Mouse (Mus musculus) liver, embryonic 12.5 days (tissue): ENCODE data around the gene Rbfox3. TPM values are rescaled to one million over a fixed set of nuclear protein-coding genes. Genes with fewer than 3 reads are reported as not detected.

Experiments
- ATAC-seq: fragments of 200-750 bp; cut with Nextera tagmentation; 2 replicates; pipeline ENCODE4 v1.8.0; 2017; ENCODE audit warnings: moderate number of reproducible peaks, mild to moderate bottlenecking, moderate library complexity
- H3K27ac ChIP-seq: fragments of 300-500 bp; sonication (generic); 2 replicates; pipeline ENCODE4 v1.5.1; 2016; ENCODE audit warnings: mild to moderate bottlenecking
- H3K27me3 ChIP-seq: fragments of 300-500 bp; sonication (generic); replicated peaks from 2 replicates; pipeline ENCODE4 v1.6.1; 2016; ENCODE audit warnings: mild to moderate bottlenecking, moderate library complexity
- H3K36me3 ChIP-seq: fragments of 300-500 bp; sonication (generic); 2 replicates; pipeline ENCODE4 v1.6.1; 2016; ENCODE audit warnings: mild to moderate bottlenecking, moderate library complexity
- H3K4me1 ChIP-seq: fragments of 300-500 bp; sonication (generic); 2 replicates; pipeline ENCODE4 v1.6.1; 2016
- H3K4me2 ChIP-seq: fragments of 300-500 bp; sonication (generic); 2 replicates; pipeline ENCODE4 v1.6.1; 2016; ENCODE audit warnings: mild to moderate bottlenecking, moderate library complexity
- H3K4me3 ChIP-seq: fragments of 300-500 bp; sonication (generic); 2 replicates; pipeline ENCODE4 v1.5.1; 2016; ENCODE audit warnings: mild to moderate bottlenecking, moderate library complexity
- H3K9ac ChIP-seq: fragments of 300-500 bp; sonication (generic); 2 replicates; pipeline ENCODE4 v1.6.1; 2016; ENCODE audit warnings: mild to moderate bottlenecking, moderate library complexity
- H3K9me3 ChIP-seq: fragments of 300-500 bp; sonication (generic); replicated peaks from 2 replicates; pipeline ENCODE4 v1.6.1; 2016; ENCODE audit warnings: mild to moderate bottlenecking, moderate library complexity
- WGBS: fragments of 180-500 bp; shearing (Covaris S2); methylation state at CpG from one replicate; pipeline ENCODE4 v1.1.7; 2016; ENCODE audit not compliant: insufficient replicate concordance; 5-methylcytosine and 5-hydroxymethylcytosine counted together
- polyA plus RNA-seq: library from polyadenylated mRNA; unstranded; fragments of >200 nt; fragmentation: Nextera tagmentation; extraction: Ambion mirVana; gene quantifications from 2 replicates; pipeline ENCODE4 v1.2.1, GENCODE M21; 2016

Rbfox3 gene
- polyA plus RNA-seq, 1 experiment from 2014 or later = 0.46 TPM

DNA sequence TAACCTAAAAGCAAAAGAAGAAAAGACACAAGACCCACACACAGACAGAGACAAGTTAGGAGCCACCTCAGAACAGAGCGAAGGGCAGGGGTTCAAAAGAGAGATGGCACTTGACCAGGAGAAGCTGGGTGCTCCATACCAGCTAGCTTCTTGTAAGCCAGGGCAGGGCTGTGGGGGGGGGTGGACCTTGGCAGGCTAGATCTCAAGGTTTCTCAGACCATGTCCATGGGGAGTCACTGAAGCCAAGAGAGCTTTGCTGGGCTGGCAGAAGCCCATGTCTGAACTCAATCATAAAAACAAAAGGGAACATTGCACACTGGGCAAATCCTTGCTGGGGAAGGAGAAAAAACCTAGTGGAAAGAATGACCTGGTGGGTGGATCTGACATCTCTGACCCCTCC lies 327.4 kb downstream of the Rbfox3 start:
- no peak overlapping the region for H3K27ac ChIP-seq
- H3K9ac ChIP-seq = no peak overlapping the region
- no peaks in the 10 kb centered on the region for H3K9me3 ChIP-seq
- no peaks in the 10 kb centered on the region for H3K4me1 ChIP-seq
- H3K4me3 ChIP-seq = no peak overlapping the region
- 87% methylated on average over 1 of the region's 1 CpGs for whole genome bisulfite sequencing
- no peaks in the 10 kb centered on the region; the same call in 1 of the 2 replicates for H3K27me3 ChIP-seq
- H3K36me3 ChIP-seq = no peaks in the 10 kb centered on the region
- H3K4me2 ChIP-seq = no peak overlapping the region
- no peak for ATAC-seq

DNA sequence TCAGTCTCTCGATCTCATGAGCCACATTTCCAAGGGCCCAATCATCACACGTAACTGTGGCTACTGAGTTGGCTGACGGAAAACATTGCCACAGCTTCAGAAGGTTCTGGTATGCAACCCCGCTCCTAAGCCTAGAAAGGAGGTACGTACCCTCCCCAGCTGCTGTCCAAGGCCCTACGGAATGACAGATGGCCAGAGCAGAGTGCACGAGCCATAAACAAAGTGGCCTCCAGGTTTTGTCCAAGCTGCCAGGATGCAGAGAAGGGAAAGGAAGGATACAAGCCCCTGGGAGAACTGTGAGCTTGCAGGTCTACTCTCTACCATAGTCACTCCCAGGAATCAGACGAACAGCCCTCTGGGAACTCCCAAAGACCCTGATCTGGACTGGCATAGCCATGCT lies 327.8 kb downstream of the Rbfox3 start:
- no peak overlapping the region for H3K27ac ChIP-seq
- H3K4me2 ChIP-seq = no peak overlapping the region
- no peak for ATAC-seq
- no peak overlapping the region for H3K9ac ChIP-seq
- no peaks in the 10 kb centered on the region for H3K4me1 ChIP-seq
- no peaks in the 10 kb centered on the region for H3K36me3 ChIP-seq
- H3K9me3 ChIP-seq = no peaks in the 10 kb centered on the region
- H3K4me3 ChIP-seq = no peak overlapping the region
- WGBS = 73% methylated on average over 8 of the region's 8 CpGs
- no peaks in the 10 kb centered on the region; the same call in 1 of the 2 replicates for H3K27me3 ChIP-seq

DNA sequence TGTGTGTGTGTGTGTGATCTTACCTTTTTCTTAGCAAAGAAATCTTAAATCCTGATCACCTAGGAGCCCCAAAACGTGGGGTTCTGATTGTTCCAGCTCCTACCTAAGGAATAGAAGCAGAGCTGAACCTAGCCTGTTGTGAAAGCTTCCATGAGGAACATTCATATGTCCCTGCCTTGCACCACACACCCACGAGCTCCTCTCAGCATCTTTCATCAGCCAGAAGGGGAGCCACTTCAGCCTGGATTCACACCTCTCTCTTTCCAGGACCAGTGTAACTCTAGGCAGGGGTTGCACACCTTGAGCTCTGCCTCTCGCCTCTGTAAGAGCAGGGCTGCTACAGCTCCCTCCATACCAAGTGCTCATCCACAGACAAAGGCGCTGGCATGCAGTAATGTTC lies 330.4 kb downstream of the Rbfox3 start:
- Histone ChIP-seq H3K27ac (no peak overlapping the region), H3K36me3 (no peaks in the 10 kb centered on the region), H3K9me3 (no peaks in the 10 kb centered on the region), H3K4me3 (no peak overlapping the region), H3K4me1 (no peaks in the 10 kb centered on the region), H3K27me3 (peaks cover 15% of the 10 kb centered on the region), H3K4me2 (no peak overlapping the region), H3K9ac (no peak overlapping the region)
- 23% methylated on average over 4 of the region's 4 CpGs for WGBS
- ATAC-seq = no peak

DNA sequence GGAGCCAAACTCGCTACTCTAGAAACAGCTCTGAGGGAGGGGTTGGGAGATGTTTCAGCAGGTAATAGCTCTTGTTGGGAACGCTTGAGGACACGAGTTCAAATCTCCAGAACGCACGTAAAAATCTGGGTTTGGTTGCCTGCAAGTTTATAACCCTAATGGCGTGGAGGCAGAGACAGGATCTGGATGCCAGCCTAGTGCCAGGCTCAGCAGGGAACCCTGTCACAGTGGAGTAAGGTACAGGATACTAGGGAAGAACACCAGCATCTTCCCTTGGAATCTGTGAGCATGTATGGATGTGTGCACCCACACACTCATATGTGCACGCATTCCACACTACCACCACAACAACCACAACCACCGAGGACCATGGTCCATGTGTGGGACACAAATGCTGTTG lies 331.8 kb downstream of the Rbfox3 start:
- H3K4me3 ChIP-seq = no peak overlapping the region
- H3K9me3 ChIP-seq = no peaks in the 10 kb centered on the region
- no peak overlapping the region for H3K27ac ChIP-seq
- H3K36me3 ChIP-seq = no peaks in the 10 kb centered on the region
- no peak overlapping the region for H3K9ac ChIP-seq
- ATAC-seq = no peak
- 63% methylated on average over 8 of the region's 8 CpGs for WGBS
- peaks cover 27% of the 10 kb centered on the region for H3K27me3 ChIP-seq
- H3K4me1 ChIP-seq = no peaks in the 10 kb centered on the region
- no peak overlapping the region for H3K4me2 ChIP-seq

DNA sequence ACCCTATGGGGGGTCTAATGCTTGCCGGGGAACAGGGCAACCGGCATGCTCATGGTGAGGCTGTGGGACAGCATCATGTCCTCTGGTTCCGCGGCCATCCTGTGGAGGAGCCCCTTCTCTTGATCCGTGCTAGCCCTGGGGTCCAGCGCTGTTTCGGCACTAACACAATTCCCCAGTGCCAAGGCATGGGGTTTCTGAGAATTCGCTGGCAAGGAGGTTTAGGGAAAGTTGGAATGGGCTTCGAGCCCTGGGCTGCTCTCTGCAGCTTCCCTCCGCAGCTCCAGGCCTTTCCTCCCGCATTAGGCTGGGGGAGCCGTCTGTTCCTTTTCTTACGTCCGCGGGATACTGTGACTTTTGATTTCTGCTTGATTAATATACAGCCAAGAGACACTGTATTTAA lies 334.1 kb downstream of the Rbfox3 start:
- peaks cover 47% of the 10 kb centered on the region for H3K27me3 ChIP-seq

DNA sequence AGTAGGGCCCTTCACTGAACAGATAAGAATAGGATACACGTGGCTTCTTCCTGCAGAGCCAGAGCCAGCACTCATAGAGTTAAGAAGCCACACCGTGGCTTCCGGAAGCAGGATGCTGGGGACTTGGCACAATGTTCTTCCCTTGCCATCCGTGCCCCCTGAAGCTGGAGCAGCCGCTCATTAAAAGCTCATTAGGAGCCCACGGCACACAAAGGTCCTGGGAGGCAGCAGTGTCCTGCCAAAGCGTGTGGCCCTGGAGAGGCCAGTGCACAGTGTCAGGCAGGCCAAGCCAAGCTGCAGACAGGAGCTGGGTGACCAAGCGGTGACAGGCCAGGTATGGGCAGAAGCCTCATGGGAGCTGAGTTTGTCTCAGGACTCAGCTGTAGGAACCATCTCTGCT lies 334.8 kb downstream of the Rbfox3 start:
- Histone ChIP-seq H3K27ac (no peak overlapping the region), H3K27me3 (peaks cover 53% of the 10 kb centered on the region), H3K9ac (no peak overlapping the region), H3K4me3 (no peak overlapping the region), H3K4me2 (no peak overlapping the region), H3K9me3 (no peaks in the 10 kb centered on the region), H3K4me1 (no peaks in the 10 kb centered on the region), H3K36me3 (no peaks in the 10 kb centered on the region)
- no peak for ATAC-seq
- WGBS = 50% methylated on average over 8 of the region's 8 CpGs

More for the DNA sequence above, 334.1 kb downstream of the Rbfox3 start:
- Histone ChIP-seq H3K4me2 (no peak overlapping the region), H3K27ac (no peak overlapping the region), H3K36me3 (no peaks in the 10 kb centered on the region), H3K9ac (no peak overlapping the region), H3K4me1 (no peaks in the 10 kb centered on the region), H3K9me3 (no peaks in the 10 kb centered on the region), H3K4me3 (no peak overlapping the region)
- no peak for ATAC-seq
- 62% methylated on average over 15 of the region's 15 CpGs for WGBS

DNA sequence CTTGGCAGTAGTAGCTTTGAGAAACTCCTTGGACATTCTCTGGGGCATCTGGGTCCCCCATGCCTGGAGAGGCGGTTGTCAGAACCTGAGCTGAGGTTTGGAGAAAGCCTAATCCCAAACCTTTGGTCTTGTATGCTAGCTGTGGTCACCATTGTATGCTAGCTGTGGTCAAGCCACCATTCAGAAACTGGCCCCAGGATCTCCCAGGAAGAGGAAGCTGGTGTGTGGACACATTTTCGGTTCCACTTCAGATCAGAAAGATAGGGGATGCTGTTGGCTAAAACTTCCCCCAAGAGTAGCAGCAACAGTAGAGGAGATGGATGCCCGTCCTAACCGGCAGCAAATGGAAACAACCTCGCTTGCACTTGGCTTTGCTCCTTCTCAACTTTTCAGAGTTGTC lies 337.0 kb downstream of the Rbfox3 start:
- no peak overlapping the region; the same call in 1 of the 2 replicates for H3K9ac ChIP-seq
- 51% methylated on average over 5 of the region's 5 CpGs for WGBS
- H3K9me3 ChIP-seq = no peaks in the 10 kb centered on the region
- H3K4me1 ChIP-seq = no peaks in the 10 kb centered on the region
- no peak for ATAC-seq
- H3K4me2 ChIP-seq = no peak overlapping the region
- H3K27ac ChIP-seq = no peak overlapping the region
- H3K36me3 ChIP-seq = no peaks in the 10 kb centered on the region
- peaks cover 75% of the 10 kb centered on the region for H3K27me3 ChIP-seq
- H3K4me3 ChIP-seq = no peak overlapping the region

DNA sequence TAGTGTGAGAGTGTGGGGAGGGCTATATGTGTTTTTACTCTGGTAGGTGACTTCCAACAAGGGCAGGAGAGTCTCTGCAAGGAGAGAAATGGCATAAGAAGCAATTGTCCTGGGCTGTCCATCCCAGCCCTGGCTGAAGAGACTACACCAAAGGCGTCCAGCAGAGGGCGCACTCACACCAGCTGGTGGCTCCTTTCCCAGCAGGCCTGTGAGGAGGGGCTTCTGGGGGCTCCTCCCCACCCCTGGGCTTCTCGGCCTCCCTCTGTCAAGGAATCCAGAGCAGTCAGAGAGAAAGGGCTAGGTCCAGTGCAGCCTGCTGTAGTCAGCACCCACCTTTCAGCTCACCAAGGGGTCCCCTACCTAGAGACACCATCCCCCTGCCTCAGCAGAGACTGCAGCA lies 337.8 kb downstream of the Rbfox3 start:
- Histone ChIP-seq H3K9ac (no peak overlapping the region), H3K4me3 (no peak overlapping the region), H3K27ac (no peak overlapping the region), H3K36me3 (no peaks in the 10 kb centered on the region), H3K4me1 (no peaks in the 10 kb centered on the region), H3K4me2 (no peak overlapping the region), H3K9me3 (no peaks in the 10 kb centered on the region), H3K27me3 (peaks cover 84% of the 10 kb centered on the region)
- WGBS = 3% methylated on average over 3 of the region's 3 CpGs
- ATAC-seq = no peak

DNA sequence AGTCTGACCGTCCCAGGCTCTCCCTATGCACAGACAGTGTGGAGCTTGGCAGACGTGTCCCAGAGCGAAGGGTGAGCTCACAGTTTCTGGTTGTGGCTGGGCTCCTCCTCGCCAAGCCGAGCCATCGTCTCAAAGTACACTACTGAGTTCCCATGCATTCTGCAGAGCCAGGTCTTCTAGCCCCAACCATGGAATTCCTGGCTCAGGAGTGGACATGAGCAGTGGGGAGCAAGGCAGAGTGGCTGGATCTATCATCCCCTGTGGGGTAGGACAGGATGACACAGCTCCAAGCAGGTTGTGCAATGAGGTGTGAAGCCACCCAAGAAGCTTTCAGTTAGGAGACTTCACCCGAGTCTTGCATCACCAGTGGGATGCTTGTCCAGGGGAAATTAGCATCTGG lies 338.4 kb downstream of the Rbfox3 start:
- H3K36me3 ChIP-seq = no peaks in the 10 kb centered on the region
- ATAC-seq = no peak
- H3K4me1 ChIP-seq = no peaks in the 10 kb centered on the region
- 41% methylated on average over 7 of the region's 7 CpGs for WGBS
- H3K4me2 ChIP-seq = no peak overlapping the region
- H3K4me3 ChIP-seq = no peak overlapping the region
- H3K27ac ChIP-seq = no peak overlapping the region
- H3K9me3 ChIP-seq = no peaks in the 10 kb centered on the region
- no peak overlapping the region for H3K9ac ChIP-seq
- H3K27me3 ChIP-seq = peaks cover 89% of the 10 kb centered on the region

DNA sequence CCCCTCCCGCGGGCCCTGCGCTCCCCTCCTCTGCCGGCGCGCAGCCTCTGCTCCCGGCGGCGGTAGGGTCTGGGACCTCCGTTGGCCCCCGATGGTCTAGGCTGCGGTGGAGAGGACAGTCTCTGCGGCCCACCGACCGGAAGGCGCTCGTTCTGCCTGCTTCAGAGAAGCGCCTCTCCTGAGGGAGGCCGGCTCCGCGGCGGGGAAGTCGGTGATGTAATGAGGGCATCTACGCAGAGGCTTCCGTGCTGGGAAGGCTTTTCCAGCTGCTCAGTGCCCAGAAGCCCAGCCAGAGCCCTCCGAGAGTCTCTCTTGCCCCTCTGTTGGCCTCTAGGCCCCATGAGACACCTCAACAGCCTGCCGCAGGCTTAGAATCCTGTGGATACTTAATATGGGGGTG lies 341.2 kb downstream of the Rbfox3 start:
- Histone ChIP-seq H3K27me3 (peaks cover 92% of the 10 kb centered on the region), H3K4me3 (no peak overlapping the region; the same call in 1 of the 2 replicates), H3K27ac (no peak overlapping the region), H3K9me3 (no peaks in the 10 kb centered on the region), H3K4me1 (no peaks in the 10 kb centered on the region), H3K4me2 (0 out of 2 replicates have a peak overlapping the region, but pooled peaks have one; percentile 30), H3K36me3 (no peaks in the 10 kb centered on the region), H3K9ac (no peak overlapping the region)
- no peak for ATAC-seq
- WGBS = 5% methylated on average over 27 of the region's 27 CpGs

DNA sequence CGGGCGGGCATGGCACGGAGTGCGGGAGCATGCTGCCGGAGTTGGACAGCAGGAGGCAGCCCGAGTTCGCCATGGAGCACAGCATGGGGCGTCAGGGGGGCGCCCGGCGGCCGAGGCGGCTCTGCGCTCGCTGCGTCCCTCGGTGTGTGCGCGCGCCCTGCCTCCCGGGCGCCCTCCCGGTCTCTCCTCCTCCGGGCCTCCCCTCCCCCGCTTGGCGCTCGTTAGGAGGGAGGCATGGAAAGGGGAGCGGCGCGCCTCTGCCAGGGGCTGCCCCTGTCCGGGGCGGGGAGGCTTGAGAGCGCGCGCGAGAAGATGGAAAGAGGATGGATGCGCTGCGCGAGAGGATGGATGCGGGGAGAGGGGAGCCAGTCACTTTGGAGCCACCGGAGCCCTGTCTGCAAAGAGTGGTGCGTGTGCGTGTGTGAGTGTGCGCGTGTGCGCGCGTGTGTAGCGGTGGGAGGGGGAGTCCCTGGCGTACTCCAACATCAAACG lies 341.8 kb downstream of the Rbfox3 start:
- H3K4me3 ChIP-seq = no peak overlapping the region; the same call in 1 of the 2 replicates

DNA sequence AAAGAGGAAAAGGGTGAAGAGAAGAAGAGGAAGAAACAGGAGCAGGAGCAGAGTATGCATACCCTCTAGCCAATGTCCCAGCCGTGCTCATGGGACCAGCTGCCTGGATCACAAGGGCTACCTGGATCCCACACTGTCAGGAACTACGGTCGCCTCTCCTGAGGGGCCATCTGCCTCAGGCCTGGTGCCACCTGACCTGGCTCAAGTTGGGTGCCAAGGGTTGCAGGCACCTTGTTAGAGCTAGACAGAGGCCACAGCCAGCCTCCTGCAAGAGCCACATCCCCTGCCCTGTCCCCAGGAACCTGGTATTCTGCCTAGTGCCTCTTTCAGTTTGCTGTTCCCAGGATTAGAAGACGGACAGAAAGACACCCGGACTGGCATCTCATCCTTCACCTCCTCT lies 347.5 kb downstream of the Rbfox3 start:
- ATAC-seq = no peak
- 67% methylated on average over 5 of the region's 5 CpGs for WGBS
- H3K36me3 ChIP-seq = no peaks in the 10 kb centered on the region
- H3K4me3 ChIP-seq = no peak overlapping the region
- peaks cover 48% of the 10 kb centered on the region for H3K27me3 ChIP-seq
- no peak overlapping the region for H3K4me2 ChIP-seq
- H3K4me1 ChIP-seq = no peaks in the 10 kb centered on the region
- H3K9me3 ChIP-seq = no peaks in the 10 kb centered on the region
- H3K27ac ChIP-seq = no peak overlapping the region
- H3K9ac ChIP-seq = no peak overlapping the region

More for the DNA sequence above, 341.8 kb downstream of the Rbfox3 start:
- Histone ChIP-seq H3K27me3 (peaks cover 88% of the 10 kb centered on the region), H3K4me1 (no peaks in the 10 kb centered on the region), H3K9me3 (no peaks in the 10 kb centered on the region), H3K36me3 (no peaks in the 10 kb centered on the region), H3K27ac (no peak overlapping the region), H3K9ac (no peak overlapping the region), H3K4me2 (peak overlapping the region; percentile 30)
- no peak for ATAC-seq
- WGBS = 3% methylated on average over 51 of the region's 51 CpGs

DNA sequence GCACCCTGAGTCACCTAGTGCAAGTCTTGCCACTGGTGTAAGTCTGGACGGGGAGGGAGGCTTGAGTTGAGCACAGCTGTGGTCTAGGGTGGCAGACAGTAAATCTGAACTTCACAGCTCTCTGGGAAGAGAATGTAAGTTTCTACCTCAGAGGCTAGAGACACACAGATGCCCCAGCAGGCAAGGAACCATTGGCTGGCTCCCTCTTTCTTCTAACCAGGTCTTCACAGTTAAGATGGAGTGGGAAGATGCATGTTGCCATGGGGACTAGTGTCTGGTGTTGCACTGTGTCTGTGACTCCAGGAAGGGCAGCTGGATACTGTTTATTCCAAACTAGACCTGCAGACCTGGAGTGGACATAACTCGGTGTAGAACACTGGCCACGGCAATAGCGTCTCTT lies 348.6 kb downstream of the Rbfox3 start:
- Histone ChIP-seq H3K9ac (no peak overlapping the region), H3K9me3 (no peaks in the 10 kb centered on the region)
- ATAC-seq = no peak

More for the DNA sequence above, 348.6 kb downstream of the Rbfox3 start:
- no peaks in the 10 kb centered on the region for H3K36me3 ChIP-seq
- H3K4me2 ChIP-seq = no peak overlapping the region
- peaks cover 38% of the 10 kb centered on the region for H3K27me3 ChIP-seq
- no peak overlapping the region for H3K4me3 ChIP-seq
- no peak overlapping the region for H3K27ac ChIP-seq
- H3K4me1 ChIP-seq = no peaks in the 10 kb centered on the region
- WGBS = 66% methylated on average over 4 of the region's 4 CpGs
